Mouse (Mus musculus) layer of hippocampus, adult 9-10 months (tissue): ENCODE measurements around the gene Rac1.
"Not testable (repeated sequence)": the region's sequence is repeated elsewhere in the genome, so short reads cannot be mapped to it uniquely, and the experiment has no call there.

Source experiments
- DNase-seq: peaks from one replicate; pipeline ENCODE4 v3.0.0; 2022; ENCODE audit warnings: low spot score

The Rac1 gene

GRCm38 (mm10) chr5:143527486-143528307 lies at the start of gene Rac1:
Gene Rac1 (minus strand): TSS chr5:143528036.
- DNase-seq, result peak; percentile 78

- DNase-seq, result no peak
These were observed 46.7 kb upstream of the Rac1 start for GRCm38 (mm10) chr5:143574261-143575178.

- no peak for DNase-seq
These were observed 45.2 kb upstream of the Rac1 start for GRCm38 (mm10) chr5:143573067-143573466.

GRCm38 (mm10) chr5:143572195-143572594 lies 44.4 kb upstream of the Rac1 start:
- DNase-seq, result no peak

GRCm38 (mm10) chr5:143567860-143568259 lies 40.0 kb upstream of the Rac1 start:
- DNase-seq, result peak; percentile 81

GRCm38 (mm10) chr5:143567258-143567670 lies 39.4 kb upstream of the Rac1 start:
- DNase-seq, result no peak

- DNase-seq, result not testable (repeated sequence)
These were observed 39.0 kb upstream of the Rac1 start for GRCm38 (mm10) chr5:143566804-143567203.

- DNase-seq, result no peak
These were observed 33.8 kb upstream of the Rac1 start for GRCm38 (mm10) chr5:143561544-143562185.

GRCm38 (mm10) chr5:143561009-143561408 lies 33.2 kb upstream of the Rac1 start:
- no peak for DNase-seq

GRCm38 (mm10) chr5:143558731-143559130 lies 30.9 kb upstream of the Rac1 start:
- no peak for DNase-seq

- DNase-seq, result no peak
These were observed 27.4 kb upstream of the Rac1 start for GRCm38 (mm10) chr5:143555233-143555632.

- DNase-seq, result peak; percentile 44
These were observed 25.1 kb upstream of the Rac1 start for GRCm38 (mm10) chr5:143552911-143553310.

GRCm38 (mm10) chr5:143548922-143549321 lies 21.1 kb upstream of the Rac1 start:
- not testable (repeated sequence) for DNase-seq

- DNase-seq, result peak; percentile 91
These were observed 20.6 kb upstream of the Rac1 start for GRCm38 (mm10) chr5:143548401-143548846.

- DNase-seq, result no peak
These were observed 20.0 kb upstream of the Rac1 start for GRCm38 (mm10) chr5:143547866-143548265.

GRCm38 (mm10) chr5:143547384-143547783 lies 19.5 kb upstream of the Rac1 start:
- peak; percentile 80 for DNase-seq

- DNase-seq, result no peak
These were observed 11.3 kb upstream of the Rac1 start for GRCm38 (mm10) chr5:143539111-143539510.

GRCm38 (mm10) chr5:143537022-143537421 lies 9.2 kb upstream of the Rac1 start:
- DNase-seq, result no peak

- no peak for DNase-seq
These were observed 7.1 kb upstream of the Rac1 start for GRCm38 (mm10) chr5:143534922-143535321.

- DNase-seq, result no peak
These were observed 2.9 kb upstream of the Rac1 start for GRCm38 (mm10) chr5:143530715-143531114.

- DNase-seq, result peak; percentile 35
These were observed 460 bp upstream of the Rac1 start for GRCm38 (mm10) chr5:143528308-143528683.

- no peak for DNase-seq
These were observed 1.0 kb downstream of the Rac1 start for GRCm38 (mm10) chr5:143526698-143527331.
